Mouse (Mus musculus): ENCODE results near the gene Ccdc73. TPM values are rescaled to one million over a fixed set of nuclear protein-coding genes. Genes with fewer than 3 reads are reported as not detected.
"Not testable (repeated sequence)": the region's sequence is repeated elsewhere in the genome, so short reads cannot be mapped to it uniquely, and the experiment has no call there.

Ccdc73 gene
- polyA plus RNA-seq, 1 experiment from 2014 or later, result 7.8 TPM

DNA sequence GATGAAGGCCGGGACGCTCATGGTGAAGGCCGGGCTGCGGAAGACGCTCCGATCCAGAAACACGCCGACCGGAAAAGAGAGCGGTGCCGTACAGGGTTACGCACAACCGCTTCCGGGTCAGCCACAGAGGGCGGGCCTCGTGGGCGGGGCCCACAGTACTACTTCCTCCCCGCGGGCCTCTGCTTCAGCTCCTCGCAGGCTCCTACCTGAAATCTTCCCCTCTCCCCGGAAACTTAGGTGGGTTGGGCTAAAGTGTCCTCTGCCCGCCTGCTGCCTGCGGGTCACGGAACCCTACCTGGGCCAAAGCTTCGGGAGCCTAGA is 149.3 kb downstream of the Ccdc73 start, which contains the start of gene Eif3m:
Eif3m (minus strand) TSS at position 114 of the 321 bp plus-strand sequence.
- peak within 1 kb of the TSS; percentile 88 for H3K4me2 ChIP-seq (replicated peaks)
- peak within 1 kb of the TSS; percentile 67 for H3K27ac ChIP-seq
- H3K36me3 ChIP-seq, result peaks cover 20% of the 10 kb centered on the region
- H3K27me3 ChIP-seq, result no peaks in the 10 kb centered on the region
- peak within 1 kb of the TSS; percentile 85 for H3K9ac ChIP-seq (replicated peaks)
- peaks cover 20% of the 10 kb centered on the region for H3K4me1 ChIP-seq (replicated peaks)
- ATAC-seq, result peak; percentile 100
- no peaks in the 10 kb centered on the region for H3K9me3 ChIP-seq
- H3K4me3 ChIP-seq (replicated peaks), result peak within 1 kb of the TSS; percentile 91
- 0% methylated on average over 25 of the region's 25 CpGs for WGBS

- H3K36me3 ChIP-seq, result peaks cover 11% of the 10 kb centered on the region
- no peaks in the 10 kb centered on the region for H3K27me3 ChIP-seq
- 91% methylated on average over 3 of the region's 3 CpGs for WGBS
- peaks cover 20% of the 10 kb centered on the region for H3K4me1 ChIP-seq (replicated peaks)
- H3K27ac ChIP-seq, result no peak overlapping the region
- no peak overlapping the region for H3K4me2 ChIP-seq (replicated peaks)
- H3K4me3 ChIP-seq (replicated peaks), result peak overlapping the region; percentile 91; the same call in 1 of the 2 replicates
- no peak overlapping the region for H3K9ac ChIP-seq (replicated peaks)
- H3K9me3 ChIP-seq, result no peaks in the 10 kb centered on the region
- ATAC-seq, result no peak
Measured at GRCm38 (mm10) chr2:105017802-105018201, 150.2 kb downstream of the Ccdc73 start.

GRCm38 (mm10) chr2:105019457-105019856 is 151.9 kb downstream of the Ccdc73 start:
- no peak for ATAC-seq
- 91% methylated on average over 1 of the region's 1 CpGs for WGBS
- Histone ChIP-seq H3K9ac (replicated peaks) (no peak overlapping the region), H3K9me3 (no peaks in the 10 kb centered on the region), H3K27me3 (no peaks in the 10 kb centered on the region), H3K27ac (no peak overlapping the region), H3K36me3 (no peaks in the 10 kb centered on the region), H3K4me2 (replicated peaks) (no peak overlapping the region), H3K4me3 (replicated peaks) (no peak overlapping the region), H3K4me1 (replicated peaks) (peaks cover 20% of the 10 kb centered on the region)

- Histone ChIP-seq H3K9me3 (no peaks in the 10 kb centered on the region), H3K27ac (no peak overlapping the region), H3K27me3 (no peaks in the 10 kb centered on the region), H3K9ac (replicated peaks) (no peak overlapping the region), H3K4me3 (replicated peaks) (no peak overlapping the region), H3K4me2 (replicated peaks) (no peak overlapping the region), H3K36me3 (no peaks in the 10 kb centered on the region), H3K4me1 (replicated peaks) (peaks cover 6% of the 10 kb centered on the region)
- 85% methylated on average over 12 of the region's 12 CpGs for WGBS
- ATAC-seq, result no peak
Measured at GRCm38 (mm10) chr2:105021256-105021655, 153.7 kb downstream of the Ccdc73 start.

DNA sequence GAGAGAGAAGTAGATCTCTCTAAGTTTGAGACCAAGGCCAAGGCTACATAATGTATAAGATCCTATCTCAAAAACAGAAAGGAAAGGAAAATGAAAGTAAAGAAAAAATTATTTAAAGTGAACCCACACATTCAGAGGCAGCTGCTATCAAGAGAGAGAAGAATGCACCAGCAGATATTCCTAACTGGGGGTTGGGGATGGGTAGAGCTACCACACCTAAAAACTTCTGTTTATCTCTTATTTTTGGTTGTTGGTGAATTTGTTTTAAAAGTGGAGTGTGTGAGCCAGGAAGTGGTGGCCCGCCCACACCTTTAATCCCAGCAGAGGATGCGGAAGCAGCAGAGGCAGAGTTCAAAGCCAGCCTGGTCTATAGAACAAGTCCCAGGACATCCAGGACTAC is 154.2 kb downstream of the Ccdc73 start:
- H3K4me2 ChIP-seq (replicated peaks), result no peak overlapping the region
- H3K27ac ChIP-seq, result no peak overlapping the region
- peaks cover 5% of the 10 kb centered on the region for H3K4me1 ChIP-seq (replicated peaks)
- no peak for ATAC-seq
- H3K9ac ChIP-seq (replicated peaks), result no peak overlapping the region
- no peaks in the 10 kb centered on the region for H3K9me3 ChIP-seq
- WGBS, result 92% methylated on average over 2 of the region's 2 CpGs
- no peaks in the 10 kb centered on the region for H3K36me3 ChIP-seq
- no peaks in the 10 kb centered on the region for H3K27me3 ChIP-seq
- no peak overlapping the region for H3K4me3 ChIP-seq (replicated peaks)

DNA sequence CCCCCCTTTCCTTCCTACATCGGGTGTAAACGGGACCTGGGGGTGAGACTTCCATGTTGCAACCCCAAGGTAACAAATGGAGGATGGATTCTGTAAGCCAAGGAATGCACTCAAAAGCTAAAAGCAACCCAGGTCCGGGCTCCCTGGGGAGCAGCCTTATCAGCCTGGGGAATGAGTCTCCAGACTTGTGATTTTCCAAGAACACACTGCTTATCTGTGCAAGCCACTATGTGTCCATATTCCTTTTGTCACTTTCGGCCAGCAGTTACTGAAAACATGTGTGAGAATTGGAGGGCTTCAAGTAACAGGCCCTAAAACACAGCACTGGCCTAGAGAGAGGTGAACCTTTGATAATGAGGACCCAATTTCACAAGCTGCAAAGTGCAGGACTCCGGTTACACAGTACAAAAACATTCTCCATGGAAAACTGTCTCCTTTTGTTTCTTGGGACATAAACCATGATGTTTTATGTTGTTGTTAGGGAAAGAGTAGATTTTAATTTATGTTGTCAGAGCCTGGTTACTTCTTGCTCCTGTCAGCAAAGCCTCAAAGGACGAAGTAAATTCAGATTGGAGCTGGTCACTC is 155.5 kb downstream of the Ccdc73 start:
- 87% methylated on average over 6 of the region's 6 CpGs for WGBS
- no peak for ATAC-seq
- no peaks in the 10 kb centered on the region for H3K9me3 ChIP-seq

DNA sequence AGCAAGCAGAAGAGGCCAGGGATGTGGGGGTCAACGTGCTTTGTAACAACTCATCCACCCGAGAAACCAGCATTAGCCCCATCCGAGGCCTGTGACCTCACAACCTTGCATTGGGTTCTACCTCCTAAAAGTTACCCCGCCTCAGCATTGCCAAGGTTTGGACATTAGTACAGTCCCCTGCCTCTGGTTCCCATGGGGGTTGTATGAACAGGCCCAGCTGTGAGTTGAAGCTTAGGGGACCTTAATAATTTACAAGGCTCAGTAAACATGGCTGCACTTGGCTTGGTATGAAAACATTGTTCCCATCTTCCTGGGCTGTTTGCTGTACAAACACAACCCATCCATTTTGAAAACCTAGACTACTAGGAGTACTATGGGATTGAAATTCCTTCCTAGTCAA is 156.2 kb downstream of the Ccdc73 start:
- no peak overlapping the region for H3K4me3 ChIP-seq (replicated peaks)
- no peaks in the 10 kb centered on the region for H3K4me1 ChIP-seq (replicated peaks)
- H3K36me3 ChIP-seq, result no peaks in the 10 kb centered on the region
- H3K27me3 ChIP-seq, result no peaks in the 10 kb centered on the region
- no peak overlapping the region for H3K4me2 ChIP-seq (replicated peaks)
- WGBS, result 73% methylated on average over 4 of the region's 4 CpGs
- no peaks in the 10 kb centered on the region for H3K9me3 ChIP-seq
- no peak overlapping the region for H3K9ac ChIP-seq (replicated peaks)
- ATAC-seq, result no peak
- no peak overlapping the region for H3K27ac ChIP-seq

More for the DNA sequence above, 155.5 kb downstream of the Ccdc73 start:
- no peak overlapping the region for H3K27ac ChIP-seq
- no peak overlapping the region for H3K4me3 ChIP-seq (replicated peaks)
- no peak overlapping the region for H3K4me2 ChIP-seq (replicated peaks)
- no peak overlapping the region for H3K9ac ChIP-seq (replicated peaks)
- H3K4me1 ChIP-seq (replicated peaks), result no peaks in the 10 kb centered on the region
- no peaks in the 10 kb centered on the region for H3K36me3 ChIP-seq
- no peaks in the 10 kb centered on the region for H3K27me3 ChIP-seq

DNA sequence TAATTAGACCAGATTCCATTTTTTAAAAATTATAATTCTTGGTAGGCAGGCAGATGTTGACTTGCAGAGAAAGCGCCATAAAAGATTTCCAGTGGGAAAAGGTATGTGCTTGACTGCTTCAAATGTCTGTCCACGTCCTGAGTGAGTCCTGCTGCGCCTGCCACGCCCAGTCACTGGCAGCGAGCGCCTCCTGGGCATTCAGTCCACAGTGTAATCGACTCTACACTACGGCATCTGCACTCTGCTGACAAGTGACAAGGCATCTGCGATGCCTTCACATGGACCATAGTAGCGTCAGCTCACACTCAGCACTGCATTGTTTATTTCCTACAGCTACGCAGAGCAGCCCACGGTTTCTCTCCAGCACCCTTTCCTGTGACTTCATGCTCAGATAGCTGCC is 158.0 kb downstream of the Ccdc73 start:
- H3K27ac ChIP-seq; ATAC-seq; H3K9ac ChIP-seq (replicated peaks); H3K4me2 ChIP-seq (replicated peaks); H3K27me3 ChIP-seq; H3K4me1 ChIP-seq (replicated peaks); H3K4me3 ChIP-seq (replicated peaks); H3K9me3 ChIP-seq; H3K36me3 ChIP-seq: not testable (repeated sequence)
- WGBS, result 88% methylated on average over 12 of the region's 12 CpGs

DNA sequence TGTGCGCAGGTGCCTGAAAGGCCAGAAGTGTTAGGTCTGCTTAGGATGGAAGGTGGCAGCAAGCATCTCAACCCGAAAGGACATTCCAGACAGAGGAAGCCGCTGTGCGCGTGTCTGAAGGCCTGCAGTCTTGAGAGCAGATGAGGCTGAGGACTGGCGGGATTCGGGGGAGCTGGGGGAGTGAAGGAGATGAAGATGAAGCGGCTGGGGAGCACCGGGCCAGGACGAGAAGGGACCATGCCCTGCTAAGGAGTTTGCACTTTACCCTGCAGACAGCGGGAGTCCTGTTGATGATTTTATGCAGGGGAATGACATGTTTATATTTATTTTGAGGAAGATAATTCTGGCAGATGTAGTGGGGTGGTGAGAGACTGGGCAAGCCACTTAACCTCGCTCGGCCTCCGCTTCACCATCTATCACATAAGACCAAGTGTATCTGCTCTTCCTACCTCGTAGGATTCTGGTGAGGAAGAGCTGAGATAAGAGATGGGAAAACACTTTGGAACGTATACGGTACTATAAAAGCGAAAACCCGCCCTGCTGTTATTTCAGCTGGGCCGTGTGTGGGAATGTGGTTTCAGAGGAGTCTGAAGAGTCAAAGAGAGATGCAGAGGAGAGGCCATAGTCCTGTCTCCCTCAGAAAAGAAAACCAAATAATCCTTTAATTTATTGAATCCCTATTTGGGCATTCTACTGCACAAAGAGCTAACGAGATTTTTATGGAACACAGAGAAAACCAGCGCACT is 159.5 kb downstream of the Ccdc73 start:
- Histone ChIP-seq H3K9ac (replicated peaks) (no peak overlapping the region), H3K4me3 (replicated peaks) (no peak overlapping the region), H3K9me3 (no peaks in the 10 kb centered on the region), H3K36me3 (no peaks in the 10 kb centered on the region), H3K4me1 (replicated peaks) (no peaks in the 10 kb centered on the region), H3K4me2 (replicated peaks) (no peak overlapping the region), H3K27me3 (no peaks in the 10 kb centered on the region), H3K27ac (no peak overlapping the region)
- WGBS, result 88% methylated on average over 22 of the region's 22 CpGs
- ATAC-seq, result no peak

GRCm38 (mm10) chr2:105028806-105029205 is 161.2 kb downstream of the Ccdc73 start:
- no peak overlapping the region for H3K27ac ChIP-seq
- no peak overlapping the region for H3K4me3 ChIP-seq (replicated peaks)
- H3K4me2 ChIP-seq (replicated peaks), result no peak overlapping the region
- WGBS, result 91% methylated on average over 5 of the region's 5 CpGs
- H3K4me1 ChIP-seq (replicated peaks), result 0 out of 2 replicates have a peak, but pooled peaks cover 2% of the 10 kb centered on the region
- no peaks in the 10 kb centered on the region for H3K9me3 ChIP-seq
- no peak for ATAC-seq
- H3K36me3 ChIP-seq, result no peaks in the 10 kb centered on the region
- H3K27me3 ChIP-seq, result no peaks in the 10 kb centered on the region
- H3K9ac ChIP-seq (replicated peaks), result no peak overlapping the region

DNA sequence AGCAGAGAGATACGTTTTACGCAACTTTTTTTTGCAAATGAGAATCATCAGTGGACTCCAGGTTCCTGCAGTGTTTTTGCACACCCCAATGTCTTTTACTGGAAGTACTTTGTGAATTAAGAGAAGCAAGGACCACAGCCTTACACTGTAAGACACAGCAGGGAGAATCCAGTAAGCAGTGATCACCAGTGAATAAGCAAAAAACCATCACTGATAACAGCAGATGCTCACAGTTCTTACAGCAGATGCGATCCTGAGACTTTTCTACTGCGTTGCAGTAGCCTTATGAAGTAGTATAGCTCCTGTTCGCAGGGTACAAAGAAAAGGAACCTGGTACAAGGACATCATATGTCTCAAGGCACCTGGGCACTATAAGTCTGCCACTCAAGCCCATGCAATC is 162.9 kb downstream of the Ccdc73 start:
- WGBS, result 94% methylated on average over 5 of the region's 5 CpGs
- H3K27me3 ChIP-seq, result no peaks in the 10 kb centered on the region
- no peak overlapping the region for H3K4me3 ChIP-seq (replicated peaks)
- ATAC-seq, result no peak
- no peaks in the 10 kb centered on the region for H3K9me3 ChIP-seq
- H3K4me2 ChIP-seq (replicated peaks), result no peak overlapping the region
- no peak overlapping the region for H3K27ac ChIP-seq
- 0 out of 2 replicates have a peak, but pooled peaks cover 7% of the 10 kb centered on the region for H3K4me1 ChIP-seq (replicated peaks)
- no peaks in the 10 kb centered on the region for H3K36me3 ChIP-seq
- H3K9ac ChIP-seq (replicated peaks), result no peak overlapping the region

DNA sequence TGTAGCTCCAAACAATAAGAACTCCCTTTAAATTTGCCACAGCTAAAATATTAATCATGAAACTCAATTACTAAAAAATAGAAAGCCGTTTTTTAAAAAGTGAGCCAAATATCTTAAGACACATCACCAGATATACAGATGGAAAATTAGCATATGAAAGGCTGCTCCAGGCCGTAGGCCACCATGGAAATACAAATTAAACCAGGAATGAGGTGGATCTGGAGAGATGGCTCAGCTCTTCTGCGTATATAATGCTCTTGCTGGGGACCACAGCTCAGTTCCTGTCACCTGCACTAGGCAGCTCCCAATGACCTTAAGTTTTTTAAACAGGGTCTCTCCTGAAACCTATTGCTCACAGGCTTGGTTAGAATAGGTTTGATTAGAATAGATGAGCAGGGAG is 166.5 kb downstream of the Ccdc73 start:
- Histone ChIP-seq H3K4me1 (replicated peaks) (0 out of 2 replicates have a peak, but pooled peaks cover 7% of the 10 kb centered on the region), H3K27ac (no peak overlapping the region), H3K36me3 (no peaks in the 10 kb centered on the region), H3K27me3 (no peaks in the 10 kb centered on the region), H3K9me3 (no peaks in the 10 kb centered on the region), H3K4me2 (replicated peaks) (no peak overlapping the region), H3K9ac (replicated peaks) (no peak overlapping the region), H3K4me3 (replicated peaks) (no peak overlapping the region)
- no peak for ATAC-seq
- 45% methylated on average over 3 of the region's 3 CpGs for WGBS

Measured in midbrain, embryonic 13.5 days (tissue).